Mouse (Mus musculus): ENCODE data around the gene Ubash3b.

Gene Ubash3b

GRCm38 (mm10) chr9:41161413-41161812 is at the start of gene Ubash3b:
Gene Ubash3b, minus strand, starts transcription at chr9:41161697.
- DNase-seq (ENCODE audit: low read depth) = no peak

- peak; percentile 97 for DNase-seq (ENCODE audit: low read depth)
These were observed 45.9 kb upstream of the Ubash3b start for GRCm38 (mm10) chr9:41207130-41208104.

GRCm38 (mm10) chr9:41206717-41207116 is 45.2 kb upstream of the Ubash3b start:
- DNase-seq (ENCODE audit: low read depth) = no peak

- DNase-seq (ENCODE audit: low read depth) = no peak
These were observed 43.8 kb upstream of the Ubash3b start for GRCm38 (mm10) chr9:41205267-41205666.

GRCm38 (mm10) chr9:41199456-41200252 is 38.2 kb upstream of the Ubash3b start:
- DNase-seq (ENCODE audit: low read depth) = no peak

- no peak for DNase-seq (ENCODE audit: low read depth)
These were observed 37.2 kb upstream of the Ubash3b start for GRCm38 (mm10) chr9:41198501-41199265.

GRCm38 (mm10) chr9:41195742-41196311 is 34.3 kb upstream of the Ubash3b start:
- DNase-seq (ENCODE audit: low read depth) = peak; percentile 28

- peak; percentile 23 for DNase-seq (ENCODE audit: low read depth)
These were observed 30.2 kb upstream of the Ubash3b start for GRCm38 (mm10) chr9:41191651-41192210.

- peak; percentile 89 for DNase-seq (ENCODE audit: low read depth)
These were observed 29.4 kb upstream of the Ubash3b start for GRCm38 (mm10) chr9:41190745-41191482.

GRCm38 (mm10) chr9:41187939-41188338 is 26.4 kb upstream of the Ubash3b start:
- no peak for DNase-seq (ENCODE audit: low read depth)

GRCm38 (mm10) chr9:41187498-41187897 is 26.0 kb upstream of the Ubash3b start:
- no peak for DNase-seq (ENCODE audit: low read depth)

GRCm38 (mm10) chr9:41185331-41185730 is 23.8 kb upstream of the Ubash3b start:
- no peak for DNase-seq (ENCODE audit: low read depth)

- peak; percentile 40 for DNase-seq (ENCODE audit: low read depth)
These were observed 21.1 kb upstream of the Ubash3b start for GRCm38 (mm10) chr9:41182550-41182949.

GRCm38 (mm10) chr9:41181803-41182202 is 20.3 kb upstream of the Ubash3b start:
- DNase-seq (ENCODE audit: low read depth) = no peak

- no peak for DNase-seq (ENCODE audit: low read depth)
These were observed 19.9 kb upstream of the Ubash3b start for GRCm38 (mm10) chr9:41181372-41181771.

- no peak for DNase-seq (ENCODE audit: low read depth)
These were observed 17.6 kb upstream of the Ubash3b start for GRCm38 (mm10) chr9:41179056-41179455.

GRCm38 (mm10) chr9:41173158-41173557 is 11.7 kb upstream of the Ubash3b start:
- no peak for DNase-seq (ENCODE audit: low read depth)

GRCm38 (mm10) chr9:41172426-41172825 is 10.9 kb upstream of the Ubash3b start:
- no peak for DNase-seq (ENCODE audit: low read depth)

GRCm38 (mm10) chr9:41170026-41170425 is 8.5 kb upstream of the Ubash3b start:
- DNase-seq (ENCODE audit: low read depth) = no peak

- no peak for DNase-seq (ENCODE audit: low read depth)
These were observed 7.2 kb upstream of the Ubash3b start for GRCm38 (mm10) chr9:41168656-41169055.

GRCm38 (mm10) chr9:41168206-41168605 is 6.7 kb upstream of the Ubash3b start:
- no peak for DNase-seq (ENCODE audit: low read depth)
